Mouse (Mus musculus): ENCODE results near the gene Pgpep1l. TPM values are rescaled to one million over a fixed set of nuclear protein-coding genes. Genes with fewer than 3 reads are reported as not detected.

Pgpep1l gene
- polyA plus RNA-seq, 1 experiment from 2014 or later = not detected

DNA sequence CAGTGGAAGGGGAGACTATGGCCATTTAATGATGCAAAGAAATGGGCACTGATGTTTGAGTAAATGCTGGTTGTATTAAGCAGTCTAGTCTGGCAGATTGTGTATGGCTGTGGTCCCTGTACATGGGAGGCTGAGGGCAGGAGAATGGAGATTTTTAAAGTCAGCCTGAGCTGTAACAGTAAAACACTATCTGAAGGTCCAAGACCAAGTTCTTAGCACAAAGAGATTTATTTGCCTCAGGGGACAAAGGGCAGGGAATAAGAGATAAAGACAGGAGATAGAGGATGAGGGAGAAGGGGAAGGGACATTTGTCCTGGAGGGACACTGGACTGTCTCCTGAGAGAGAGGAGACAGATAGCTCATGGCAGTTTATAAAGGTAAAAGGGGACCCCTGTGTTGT, 9.5 kb upstream of the Pgpep1l start, which contains the start of gene Fam169b:
Gene Fam169b (plus strand): TSS at position 325 of the 400 bp plus-strand sequence.
- Histone ChIP-seq H3K4me1 (ENCODE audit: control insufficient read depth, insufficient read depth, low read length) (peaks cover 9% of the 10 kb centered on the region), H3K36me3 (ENCODE audit: control insufficient read depth, insufficient read depth, low read length) (no peaks in the 10 kb centered on the region), H3K27ac (ENCODE audit: low read depth, low read length) (no peak within 1 kb of the TSS), H3K9me3 (replicated peaks; ENCODE audit: control insufficient read depth, low read length) (no peaks in the 10 kb centered on the region), H3K4me2 (ENCODE audit: low read length) (no peak within 1 kb of the TSS), H3K27me3 (replicated peaks; ENCODE audit: control insufficient read depth, insufficient read depth, low read length) (peaks cover 7% of the 10 kb centered on the region; the same call in 1 of the 2 replicates), H3K4me3 (ENCODE audit: low read depth, low read length) (no peak within 1 kb of the TSS), H3K9ac (ENCODE audit: low read length) (no peak within 1 kb of the TSS)
- ATAC-seq (no peak), DNase-seq (ENCODE audit: low spot score) (no peak)

DNA sequence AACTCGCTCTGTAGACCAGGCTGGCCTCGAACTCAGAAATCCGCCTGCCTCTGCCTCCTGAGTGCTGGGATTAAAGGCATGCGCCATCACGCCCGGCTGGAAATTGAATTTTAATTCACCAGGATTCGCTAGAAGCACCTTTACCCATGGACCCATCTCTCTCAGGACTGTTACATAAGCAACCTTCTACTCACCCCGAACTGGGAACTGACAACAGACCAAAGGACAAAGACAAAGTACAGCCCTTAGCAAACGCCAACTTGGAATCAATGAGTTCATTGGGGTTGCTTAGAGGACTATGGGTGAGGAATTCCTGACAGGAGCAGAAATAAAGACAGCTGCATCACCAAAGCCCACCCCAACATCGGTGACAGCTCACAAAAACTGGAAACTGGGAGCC, 8.6 kb upstream of the Pgpep1l start:
- Histone ChIP-seq H3K9me3 (replicated peaks; ENCODE audit: control insufficient read depth, low read length) (no peaks in the 10 kb centered on the region), H3K4me2 (ENCODE audit: low read length) (no peak overlapping the region), H3K27me3 (replicated peaks; ENCODE audit: control insufficient read depth, insufficient read depth, low read length) (peaks cover 7% of the 10 kb centered on the region; the same call in 1 of the 2 replicates), H3K9ac (ENCODE audit: low read length) (no peak overlapping the region), H3K4me3 (ENCODE audit: low read depth, low read length) (no peak overlapping the region), H3K27ac (ENCODE audit: low read depth, low read length) (no peak overlapping the region), H3K36me3 (ENCODE audit: control insufficient read depth, insufficient read depth, low read length) (no peaks in the 10 kb centered on the region), H3K4me1 (ENCODE audit: control insufficient read depth, insufficient read depth, low read length) (peaks cover 9% of the 10 kb centered on the region)
- ATAC-seq = no peak
- DNase-seq (ENCODE audit: low spot score) = no peak
- WGBS = 86% methylated on average over 10 of the region's 10 CpGs

DNA sequence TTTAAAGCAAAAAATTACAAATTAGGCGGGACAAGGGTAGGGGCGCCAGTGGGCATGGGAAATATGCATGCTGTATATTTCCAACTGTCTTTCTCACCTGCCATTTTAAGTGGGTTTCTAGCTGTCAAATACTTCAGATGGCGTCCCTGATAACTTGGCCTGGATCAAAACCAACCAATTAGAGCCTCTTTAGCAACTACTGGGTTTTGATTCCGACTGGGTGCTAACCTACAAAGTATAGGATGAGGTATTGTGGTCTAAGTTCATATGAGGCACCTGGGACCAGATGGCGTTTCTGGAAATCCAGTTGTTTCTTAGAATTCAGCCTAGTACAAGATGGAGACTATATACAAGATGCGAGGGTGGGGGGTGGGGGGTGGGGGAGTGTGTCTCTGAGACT, 7.8 kb upstream of the Pgpep1l start:
- H3K27ac ChIP-seq (ENCODE audit: low read depth, low read length) = no peak overlapping the region
- H3K36me3 ChIP-seq (ENCODE audit: control insufficient read depth, insufficient read depth, low read length) = no peaks in the 10 kb centered on the region
- no peaks in the 10 kb centered on the region for H3K9me3 ChIP-seq (replicated peaks; ENCODE audit: control insufficient read depth, low read length)
- H3K27me3 ChIP-seq (replicated peaks; ENCODE audit: control insufficient read depth, insufficient read depth, low read length) = peaks cover 7% of the 10 kb centered on the region; the same call in 1 of the 2 replicates
- DNase-seq (ENCODE audit: low spot score) = no peak
- peaks cover 9% of the 10 kb centered on the region for H3K4me1 ChIP-seq (ENCODE audit: control insufficient read depth, insufficient read depth, low read length)
- H3K9ac ChIP-seq (ENCODE audit: low read length) = no peak overlapping the region
- 89% methylated on average over 6 of the region's 6 CpGs for WGBS
- no peak for ATAC-seq
- no peak overlapping the region for H3K4me2 ChIP-seq (ENCODE audit: low read length)
- H3K4me3 ChIP-seq (ENCODE audit: low read depth, low read length) = no peak overlapping the region

DNA sequence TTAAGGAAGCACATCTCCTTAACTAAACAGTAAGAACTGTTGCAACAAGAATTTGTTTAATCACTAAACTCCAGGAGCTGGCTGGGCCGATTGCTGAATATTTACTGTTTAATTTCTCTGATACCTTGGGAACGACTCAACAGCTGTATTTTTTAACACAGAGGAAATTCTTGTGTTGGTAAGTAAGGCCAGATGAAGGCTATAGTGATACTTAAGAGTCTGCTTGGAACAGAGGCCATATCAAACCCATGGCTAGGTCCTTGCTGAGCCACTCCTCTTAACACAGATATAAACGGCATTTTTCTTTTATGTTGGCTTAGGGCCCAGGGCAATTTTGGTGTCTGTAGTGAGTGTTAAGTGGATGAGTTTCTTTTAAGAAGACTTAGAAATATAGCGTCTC, 6.5 kb upstream of the Pgpep1l start:
- no peaks in the 10 kb centered on the region; the same call in 1 of the 2 replicates for H3K27me3 ChIP-seq (replicated peaks; ENCODE audit: control insufficient read depth, insufficient read depth, low read length)
- DNase-seq (ENCODE audit: low spot score) (no peak), ATAC-seq (no peak)
- no peaks in the 10 kb centered on the region for H3K4me1 ChIP-seq (ENCODE audit: control insufficient read depth, insufficient read depth, low read length)
- H3K4me3 ChIP-seq (ENCODE audit: low read depth, low read length) = no peak overlapping the region
- WGBS = 63% methylated on average over 4 of the region's 4 CpGs
- H3K4me2 ChIP-seq (ENCODE audit: low read length) = no peak overlapping the region
- H3K36me3 ChIP-seq (ENCODE audit: control insufficient read depth, insufficient read depth, low read length) = no peaks in the 10 kb centered on the region
- H3K27ac ChIP-seq (ENCODE audit: low read depth, low read length) = no peak overlapping the region
- no peaks in the 10 kb centered on the region for H3K9me3 ChIP-seq (replicated peaks; ENCODE audit: control insufficient read depth, low read length)
- no peak overlapping the region for H3K9ac ChIP-seq (ENCODE audit: low read length)

DNA sequence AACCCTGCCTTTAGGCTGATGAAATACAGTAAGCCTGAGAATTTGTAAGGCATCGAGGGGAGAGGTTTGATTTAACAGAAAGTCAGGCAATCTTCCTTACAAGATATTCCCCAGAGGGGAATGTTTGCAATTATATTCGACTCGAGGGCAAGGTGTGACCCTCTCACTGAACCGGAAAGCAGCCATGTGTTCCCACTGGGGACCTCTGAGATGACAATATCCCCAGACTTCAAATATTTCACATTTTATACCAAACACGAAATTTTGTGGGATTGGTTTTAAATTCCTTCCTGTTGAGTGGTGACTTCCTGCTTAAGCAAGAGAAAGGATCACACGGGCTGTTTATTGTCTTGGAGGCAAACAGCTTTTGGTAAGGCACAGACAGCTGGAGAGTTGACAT, 2.7 kb upstream of the Pgpep1l start:
- Histone ChIP-seq H3K36me3 (ENCODE audit: control insufficient read depth, insufficient read depth, low read length) (no peaks in the 10 kb centered on the region), H3K4me1 (ENCODE audit: control insufficient read depth, insufficient read depth, low read length) (peaks cover 12% of the 10 kb centered on the region), H3K9me3 (replicated peaks; ENCODE audit: control insufficient read depth, low read length) (no peaks in the 10 kb centered on the region), H3K4me3 (ENCODE audit: low read depth, low read length) (no peak overlapping the region), H3K9ac (ENCODE audit: low read length) (no peak overlapping the region), H3K27ac (ENCODE audit: low read depth, low read length) (no peak overlapping the region), H3K27me3 (replicated peaks; ENCODE audit: control insufficient read depth, insufficient read depth, low read length) (0 out of 2 replicates have a peak, but pooled peaks cover 4% of the 10 kb centered on the region), H3K4me2 (ENCODE audit: low read length) (no peak overlapping the region)
- DNase-seq (ENCODE audit: low spot score) (no peak), ATAC-seq (no peak)
- 50% methylated on average over 6 of the region's 6 CpGs for WGBS

DNA sequence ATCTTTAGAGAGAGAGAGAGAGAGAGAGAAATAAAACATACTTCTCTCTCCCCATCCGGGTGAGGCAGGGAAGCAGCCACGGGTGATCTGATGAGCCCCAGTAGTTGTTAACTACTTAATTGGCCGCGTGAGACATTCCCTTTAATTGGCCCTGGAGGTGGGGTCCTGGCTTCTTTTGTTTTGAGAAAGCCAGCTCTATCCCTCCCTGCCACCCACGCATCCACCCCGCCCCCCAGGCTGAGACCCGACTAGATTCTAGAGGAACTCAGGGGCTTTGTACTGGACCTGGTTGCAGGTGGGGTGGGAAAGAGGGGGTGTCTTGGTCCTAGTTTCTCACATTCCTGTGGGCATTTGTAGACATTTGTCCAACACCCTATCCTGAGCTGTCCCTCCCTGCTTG, 1.4 kb upstream of the Pgpep1l start:
- no peak overlapping the region for H3K27ac ChIP-seq (ENCODE audit: low read depth, low read length)
- no peaks in the 10 kb centered on the region for H3K9me3 ChIP-seq (replicated peaks; ENCODE audit: control insufficient read depth, low read length)
- no peak overlapping the region for H3K9ac ChIP-seq (ENCODE audit: low read length)
- WGBS = 10% methylated on average over 7 of the region's 7 CpGs
- no peaks in the 10 kb centered on the region for H3K36me3 ChIP-seq (ENCODE audit: control insufficient read depth, insufficient read depth, low read length)
- no peak overlapping the region for H3K4me2 ChIP-seq (ENCODE audit: low read length)
- ATAC-seq = no peak
- DNase-seq (ENCODE audit: low spot score) = no peak
- peaks cover 12% of the 10 kb centered on the region for H3K4me1 ChIP-seq (ENCODE audit: control insufficient read depth, insufficient read depth, low read length)
- 0 out of 2 replicates have a peak, but pooled peaks cover 4% of the 10 kb centered on the region for H3K27me3 ChIP-seq (replicated peaks; ENCODE audit: control insufficient read depth, insufficient read depth, low read length)
- no peak overlapping the region for H3K4me3 ChIP-seq (ENCODE audit: low read depth, low read length)

DNA sequence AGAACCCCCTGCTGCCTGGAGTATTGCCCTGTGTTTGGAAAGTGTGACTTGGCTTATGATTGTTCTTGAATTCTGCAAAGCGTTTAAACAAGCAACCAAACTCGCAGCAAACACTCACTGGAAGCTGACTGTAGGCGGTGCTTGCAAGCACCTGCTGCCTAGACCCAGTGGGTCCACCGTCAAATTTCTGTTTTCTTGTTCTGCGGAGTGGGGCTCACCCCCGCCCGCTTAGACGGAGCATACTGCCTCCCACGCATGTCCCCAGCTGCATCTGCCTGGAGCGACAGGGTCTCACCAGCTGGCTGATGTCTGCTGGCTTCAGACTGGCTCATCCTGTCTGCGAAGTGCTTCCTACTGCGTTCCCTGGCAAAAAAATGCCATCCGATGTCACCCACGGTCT, 498 bp upstream of the Pgpep1l start:
- peak; percentile 56 for DNase-seq (ENCODE audit: low spot score)
- Histone ChIP-seq H3K4me2 (ENCODE audit: low read length) (peak overlapping the region; percentile 56), H3K27ac (ENCODE audit: low read depth, low read length) (no peak overlapping the region), H3K36me3 (ENCODE audit: control insufficient read depth, insufficient read depth, low read length) (no peaks in the 10 kb centered on the region), H3K4me1 (ENCODE audit: control insufficient read depth, insufficient read depth, low read length) (peaks cover 12% of the 10 kb centered on the region), H3K4me3 (ENCODE audit: low read depth, low read length) (peak overlapping the region; percentile 17; the same call in 1 of the 2 replicates), H3K9ac (ENCODE audit: low read length) (no peak overlapping the region), H3K9me3 (replicated peaks; ENCODE audit: control insufficient read depth, low read length) (no peaks in the 10 kb centered on the region), H3K27me3 (replicated peaks; ENCODE audit: control insufficient read depth, insufficient read depth, low read length) (0 out of 2 replicates have a peak, but pooled peaks cover 4% of the 10 kb centered on the region)
- WGBS = 10% methylated on average over 14 of the region's 14 CpGs
- ATAC-seq = peak; percentile 44

DNA sequence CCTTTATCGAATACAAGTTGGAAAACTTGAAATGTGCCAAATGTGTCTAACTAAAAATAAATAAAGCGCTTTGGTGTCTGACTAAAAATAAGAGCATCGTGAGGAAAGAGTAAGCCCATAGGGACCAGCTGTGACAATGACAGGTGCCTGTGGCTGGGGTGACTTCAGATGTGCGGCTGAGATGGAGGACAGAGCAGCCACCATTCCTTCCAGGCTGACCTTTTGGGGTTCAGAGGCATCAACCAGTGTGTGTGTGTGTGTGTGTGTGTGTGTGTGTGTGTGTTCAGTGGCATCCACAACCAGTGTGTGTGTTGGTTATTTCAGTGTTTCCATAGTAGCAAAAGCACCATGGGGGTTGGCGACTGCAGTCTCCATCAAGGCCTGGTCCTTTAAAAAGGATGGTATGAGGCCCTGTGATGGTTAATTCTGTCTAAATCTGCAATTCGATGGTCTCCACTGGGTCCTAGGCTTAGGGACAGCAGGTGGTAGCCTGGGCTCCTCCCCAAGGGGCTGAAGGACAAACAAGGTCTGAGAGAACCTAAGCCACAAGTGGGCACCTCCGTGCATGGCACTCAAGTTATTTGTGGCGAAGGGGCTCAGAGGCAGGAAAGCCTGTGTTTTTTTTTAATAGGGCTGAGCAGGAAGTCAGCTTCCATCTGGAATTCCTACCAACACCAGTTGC, 546 bp downstream of the Pgpep1l start:
- H3K4me1 ChIP-seq (ENCODE audit: control insufficient read depth, insufficient read depth, low read length) = peaks cover 12% of the 10 kb centered on the region
- DNase-seq (ENCODE audit: low spot score) (no peak), ATAC-seq (peak; percentile 5; the same call in 1 of the 2 replicates)
- H3K9ac ChIP-seq (ENCODE audit: low read length) = no peak overlapping the region
- peak overlapping the region; percentile 17; the same call in 1 of the 2 replicates for H3K4me3 ChIP-seq (ENCODE audit: low read depth, low read length)
- peak overlapping the region; percentile 56 for H3K4me2 ChIP-seq (ENCODE audit: low read length)
- 0 out of 2 replicates have a peak, but pooled peaks cover 4% of the 10 kb centered on the region for H3K27me3 ChIP-seq (replicated peaks; ENCODE audit: control insufficient read depth, insufficient read depth, low read length)
- WGBS = 57% methylated on average over 8 of the region's 8 CpGs
- no peak overlapping the region for H3K27ac ChIP-seq (ENCODE audit: low read depth, low read length)
- H3K9me3 ChIP-seq (replicated peaks; ENCODE audit: control insufficient read depth, low read length) = no peaks in the 10 kb centered on the region
- H3K36me3 ChIP-seq (ENCODE audit: control insufficient read depth, insufficient read depth, low read length) = no peaks in the 10 kb centered on the region

DNA sequence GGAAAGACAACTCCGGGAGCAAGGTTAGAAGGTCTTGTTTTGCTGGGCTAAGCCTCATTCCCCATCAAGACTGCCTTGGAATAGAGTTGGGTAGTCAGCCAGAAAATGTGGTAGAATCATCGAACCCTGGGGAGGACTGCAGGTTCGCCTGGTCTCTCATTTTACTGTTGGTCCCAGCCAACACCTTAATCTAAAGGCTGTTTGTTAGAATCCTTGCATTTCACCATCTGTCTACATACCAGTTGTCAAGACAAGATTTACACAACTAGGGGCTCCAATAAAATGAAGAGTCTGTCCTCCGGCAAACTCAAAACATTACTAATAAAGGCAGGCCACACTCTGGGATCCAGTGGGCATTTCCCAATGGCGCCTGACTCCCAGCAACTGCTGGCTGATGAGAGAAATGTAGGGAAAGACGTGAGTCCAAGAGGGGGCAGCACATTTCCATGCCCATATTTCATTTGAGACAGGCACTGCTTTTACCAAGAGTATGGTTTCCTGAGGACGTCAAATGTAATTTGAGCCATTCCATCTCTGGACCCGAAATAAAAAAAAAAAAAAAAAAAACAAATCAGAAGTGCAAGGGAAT, 1.3 kb downstream of the Pgpep1l start:
- Histone ChIP-seq H3K36me3 (ENCODE audit: control insufficient read depth, insufficient read depth, low read length) (no peaks in the 10 kb centered on the region), H3K27me3 (replicated peaks; ENCODE audit: control insufficient read depth, insufficient read depth, low read length) (0 out of 2 replicates have a peak, but pooled peaks cover 4% of the 10 kb centered on the region), H3K9me3 (replicated peaks; ENCODE audit: control insufficient read depth, low read length) (no peaks in the 10 kb centered on the region), H3K4me1 (ENCODE audit: control insufficient read depth, insufficient read depth, low read length) (peaks cover 12% of the 10 kb centered on the region), H3K9ac (ENCODE audit: low read length) (no peak overlapping the region), H3K4me2 (ENCODE audit: low read length) (no peak overlapping the region), H3K27ac (ENCODE audit: low read depth, low read length) (no peak overlapping the region), H3K4me3 (ENCODE audit: low read depth, low read length) (no peak overlapping the region)
- WGBS = 75% methylated on average over 8 of the region's 8 CpGs
- DNase-seq (ENCODE audit: low spot score) (no peak), ATAC-seq (no peak)

Data from forebrain, embryonic 14.5 days (tissue).